Mouse (Mus musculus) liver, embryonic 15.5 days (tissue): ENCODE results near the gene Edn3. TPM values are rescaled to one million over a fixed set of nuclear protein-coding genes. Genes with fewer than 3 reads are reported as not detected.

ENCODE experiments used
- polyA plus RNA-seq: library from polyadenylated mRNA; unstranded; fragments of >200 nt; fragmentation: Nextera tagmentation; extraction: Ambion mirVana; gene quantifications from 2 replicates; pipeline ENCODE4 v1.2.1, GENCODE M21; 2015

The Edn3 gene
- polyA plus RNA-seq, 1 experiment from 2014 or later: 0.33 TPM

Other genes starting within 250 kb of the Edn3 start
- 0.01 and 0.02 TPM in 2 replicates for gene Zfp831, start 117.1 kb upstream of the Edn3 start, polyA plus RNA-seq
- gene Gm14444, start 249.6 kb downstream of the Edn3 start, polyA plus RNA-seq: not detected in 2 replicates